Mouse (Mus musculus): ENCODE data around the gene Gpr83.
"Not testable (repeated sequence)": the region's sequence is repeated elsewhere in the genome, so short reads cannot be mapped to it uniquely, and the experiment has no call there.

Gpr83 gene

DNA sequence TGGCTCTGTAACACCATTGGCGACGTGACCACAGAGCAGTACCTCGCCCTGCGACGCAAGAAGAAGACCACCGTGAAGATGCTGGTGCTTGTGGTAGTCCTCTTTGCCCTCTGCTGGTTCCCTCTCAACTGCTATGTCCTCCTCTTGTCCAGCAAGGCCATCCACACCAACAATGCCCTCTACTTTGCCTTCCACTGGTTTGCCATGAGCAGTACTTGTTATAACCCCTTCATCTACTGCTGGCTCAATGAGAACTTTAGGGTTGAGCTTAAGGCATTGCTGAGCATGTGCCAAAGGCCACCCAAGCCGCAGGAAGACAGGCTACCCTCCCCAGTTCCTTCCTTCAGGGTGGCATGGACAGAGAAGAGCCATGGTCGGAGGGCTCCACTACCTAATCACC, 8.3 kb downstream of the Gpr83 start:
- no peak for DNase-seq (ENCODE audit: low spot score in 2 of 2)

DNA sequence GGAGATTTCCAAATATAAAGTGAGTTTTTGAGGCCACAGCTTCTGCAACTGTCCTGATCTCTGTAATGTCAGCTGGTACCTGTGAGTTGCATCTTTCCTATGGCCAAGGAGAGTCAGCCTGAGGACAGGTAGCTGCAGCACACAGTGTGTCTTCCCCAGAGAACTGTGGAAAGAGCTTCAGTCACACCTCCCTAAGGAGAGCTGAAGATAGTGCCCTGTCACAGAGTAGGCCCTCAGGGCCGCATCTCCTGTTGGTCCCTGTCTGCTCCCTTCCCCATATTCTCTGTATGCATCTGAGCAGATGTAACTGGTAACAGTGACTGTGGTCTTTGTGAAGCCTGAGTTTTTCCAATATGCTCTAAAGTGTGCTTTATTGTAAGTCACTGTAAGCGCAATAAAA, 10.4 kb downstream of the Gpr83 start:
- no peak for DNase-seq (ENCODE audit: low spot score in 2 of 2)

DNA sequence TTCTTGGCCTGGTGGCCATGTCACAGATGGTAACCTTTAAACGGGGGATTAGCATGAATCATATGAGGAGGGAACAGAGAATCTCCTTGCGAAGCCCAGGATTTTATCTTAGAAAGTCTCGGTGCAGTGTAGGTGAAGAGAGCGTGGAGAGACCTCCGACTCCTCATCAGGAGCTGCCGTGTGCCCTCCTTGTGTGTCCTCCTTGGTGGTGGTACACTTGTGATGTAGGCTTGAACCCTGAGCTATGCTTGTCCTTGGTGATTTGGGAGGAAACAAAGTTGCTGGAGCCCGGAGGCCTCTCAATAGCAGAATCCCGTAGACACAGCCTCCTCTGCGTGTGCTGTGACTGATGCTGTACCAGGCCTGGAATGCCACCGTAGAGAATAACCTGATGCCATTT, 10.8 kb downstream of the Gpr83 start:
- no peak for DNase-seq (ENCODE audit: low spot score in 2 of 2)

DNA sequence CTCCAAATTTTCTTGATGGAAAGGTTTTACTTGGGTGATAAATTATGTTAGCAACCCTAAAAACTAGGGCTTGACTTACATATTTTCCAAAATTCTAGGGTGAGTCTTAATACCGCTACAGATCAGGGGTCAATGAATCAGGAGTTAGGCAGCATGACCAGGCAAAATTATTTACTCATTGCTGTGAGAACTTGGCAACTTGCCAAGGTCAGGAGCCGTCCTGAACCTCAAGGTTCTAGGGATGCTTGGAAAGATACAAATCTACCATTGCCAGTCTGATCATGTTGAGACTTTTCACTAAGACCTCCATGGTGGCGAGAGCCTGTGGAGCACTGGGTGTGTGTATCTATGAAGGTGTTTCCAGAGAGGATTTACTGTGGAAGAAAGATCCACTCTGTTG, 11.5 kb downstream of the Gpr83 start:
- DNase-seq (ENCODE audit: low spot score in 2 of 2), result no peak

DNA sequence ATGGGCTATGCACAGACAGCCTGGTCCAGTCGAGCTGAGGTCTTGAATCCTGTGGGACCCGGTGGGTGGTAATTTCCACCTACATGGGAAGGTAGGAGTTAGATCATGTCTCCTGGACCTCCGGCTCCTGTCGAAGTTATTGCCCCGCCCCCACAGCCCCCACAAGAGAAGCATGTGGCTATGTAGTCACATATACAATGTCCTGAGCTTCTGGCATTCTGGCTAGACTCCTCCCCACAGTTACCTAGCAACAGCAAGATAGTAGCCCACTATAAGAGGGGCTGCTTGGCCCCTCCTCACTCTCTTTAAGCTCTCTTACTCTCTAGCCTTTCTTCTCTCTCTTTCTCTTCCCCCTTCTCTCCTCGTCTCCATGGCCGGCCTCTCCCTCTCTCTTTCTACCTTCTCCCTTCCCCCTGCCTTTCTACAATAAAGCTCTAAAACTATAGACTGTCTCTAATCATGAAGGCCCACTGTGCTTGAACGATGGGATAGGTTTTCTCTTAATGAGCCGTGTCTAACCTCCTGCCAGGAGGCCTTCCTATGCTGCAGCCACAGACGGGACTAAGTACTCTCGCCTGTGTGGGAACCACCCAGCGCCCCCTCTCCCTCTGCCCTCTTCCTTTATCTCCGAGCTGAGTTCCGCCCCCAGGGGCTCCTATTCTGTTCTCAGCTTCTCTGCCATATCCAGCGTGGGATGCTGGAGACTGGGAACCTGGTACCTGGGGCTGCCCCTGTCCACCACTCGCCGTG, 12.3 kb downstream of the Gpr83 start:
- DNase-seq (ENCODE audit: low spot score in 2 of 2), result no peak

DNA sequence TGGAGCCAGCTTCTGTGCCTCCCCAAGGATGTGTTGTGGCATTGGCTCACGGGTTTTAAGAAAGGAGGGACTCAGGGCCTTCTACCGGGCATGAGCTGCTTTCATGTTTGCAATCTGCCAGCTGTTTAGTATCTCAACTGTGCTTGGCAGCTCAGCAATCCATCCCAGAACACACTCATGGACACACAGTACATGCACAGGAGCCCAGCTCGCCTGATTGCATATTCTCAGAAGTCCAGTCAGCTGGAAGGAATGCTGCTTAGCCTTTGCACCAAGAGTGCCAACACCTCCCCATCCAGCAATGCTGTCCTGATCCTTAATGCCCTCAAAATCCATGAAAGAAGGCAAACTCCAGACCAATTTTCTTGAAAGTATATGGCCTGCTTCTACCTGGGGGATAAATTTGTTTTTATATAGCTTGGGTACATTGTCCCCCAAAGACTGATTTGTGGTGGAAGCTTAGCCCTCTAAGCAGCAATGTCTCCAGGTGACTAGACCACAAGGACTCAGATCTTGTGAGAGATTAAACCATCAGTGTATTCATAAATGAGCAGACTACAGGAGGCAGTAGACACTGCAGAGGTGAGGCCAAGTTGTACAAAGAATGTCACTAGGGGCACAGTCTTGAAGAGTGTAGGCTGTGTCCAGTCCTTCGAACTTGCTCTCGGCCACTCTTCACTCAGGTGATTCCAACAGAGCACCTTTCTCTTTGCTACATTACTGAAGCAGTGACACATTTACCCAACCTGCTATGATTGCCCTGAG, 15.9 kb downstream of the Gpr83 start:
- no peak for DNase-seq (ENCODE audit: low spot score in 2 of 2)

DNA sequence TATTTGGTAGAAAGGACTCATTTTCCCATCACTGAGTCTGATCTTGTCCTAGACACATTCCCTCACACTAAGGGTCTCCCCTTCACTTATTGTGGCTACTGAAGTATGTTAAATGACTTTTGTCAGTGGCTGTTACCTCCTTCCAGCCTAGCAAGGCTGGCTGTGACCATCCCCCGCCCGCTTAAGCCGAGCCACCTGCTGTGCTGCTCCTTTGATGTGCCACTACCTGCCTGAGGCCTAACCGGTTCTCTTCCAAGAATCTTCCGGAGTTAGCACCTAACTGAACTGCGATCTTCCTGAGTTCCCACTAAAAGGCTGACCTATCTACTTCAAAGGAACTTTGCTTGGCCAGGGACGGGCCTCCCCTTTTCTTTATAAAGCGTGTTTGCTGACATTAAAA, 16.6 kb downstream of the Gpr83 start:
- DNase-seq (ENCODE audit: low spot score in 2 of 2), result not testable (repeated sequence)

DNA sequence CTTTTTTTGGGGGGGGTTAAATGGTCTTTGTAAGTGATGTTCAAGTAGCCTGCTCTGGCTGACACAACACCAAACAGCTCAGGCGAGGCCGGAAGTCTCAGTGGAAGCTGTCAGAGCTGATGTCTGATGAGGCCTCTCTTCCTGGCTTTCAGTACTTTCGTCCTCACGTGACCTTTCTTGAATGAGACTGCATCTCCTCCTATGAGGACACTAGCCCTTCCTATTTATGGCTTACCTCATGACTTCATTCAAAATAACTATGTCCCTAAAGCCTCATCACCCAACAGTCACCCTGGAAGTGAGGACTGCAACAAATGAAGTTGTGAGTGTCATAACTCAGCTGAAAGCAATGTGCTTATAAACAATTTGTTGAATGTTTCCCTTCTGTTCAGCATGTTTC, 24.6 kb downstream of the Gpr83 start:
- no peak for DNase-seq (ENCODE audit: low spot score in 2 of 2)

DNA sequence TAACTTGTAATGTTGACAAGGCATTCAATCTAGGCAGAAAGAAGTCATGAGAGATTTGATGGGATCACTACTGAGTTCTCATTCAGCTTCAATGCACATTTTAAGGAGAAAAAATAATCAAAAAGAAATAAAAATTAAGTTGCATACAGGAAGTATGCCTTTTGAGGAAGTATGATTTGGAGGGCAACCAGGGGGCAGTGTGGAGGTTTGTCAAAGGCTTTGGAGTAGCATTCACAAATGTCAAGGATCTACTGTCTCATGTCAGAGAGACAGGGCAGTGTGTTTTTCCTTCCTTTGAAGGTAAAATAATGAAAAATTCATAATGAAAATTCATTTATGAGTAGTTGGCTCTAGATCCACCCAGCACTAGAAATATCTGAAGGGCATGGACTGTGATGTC, 25.1 kb downstream of the Gpr83 start:
- DNase-seq (ENCODE audit: low spot score in 2 of 2), result no peak

DNA sequence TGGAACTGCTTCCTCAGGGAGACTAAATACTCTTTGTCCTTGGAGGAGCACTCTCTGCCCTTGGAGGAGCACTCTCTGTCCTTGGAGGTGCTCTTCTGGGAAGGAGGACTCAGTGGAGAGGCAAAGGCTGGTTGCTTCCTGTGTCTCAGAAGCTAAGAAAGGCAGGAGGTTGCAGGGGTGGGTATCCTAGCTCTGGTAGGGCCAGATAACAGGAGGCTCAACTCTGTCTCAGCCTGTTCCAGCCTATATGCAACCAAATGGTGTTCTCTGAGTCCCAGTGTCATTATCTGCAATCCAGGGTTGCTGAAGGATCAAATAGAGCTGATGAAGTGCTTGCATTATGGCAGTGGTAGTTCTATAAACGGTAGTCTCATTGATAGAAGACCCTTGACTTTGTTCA, 25.9 kb downstream of the Gpr83 start:
- DNase-seq (ENCODE audit: low spot score in 2 of 2), result no peak

DNA sequence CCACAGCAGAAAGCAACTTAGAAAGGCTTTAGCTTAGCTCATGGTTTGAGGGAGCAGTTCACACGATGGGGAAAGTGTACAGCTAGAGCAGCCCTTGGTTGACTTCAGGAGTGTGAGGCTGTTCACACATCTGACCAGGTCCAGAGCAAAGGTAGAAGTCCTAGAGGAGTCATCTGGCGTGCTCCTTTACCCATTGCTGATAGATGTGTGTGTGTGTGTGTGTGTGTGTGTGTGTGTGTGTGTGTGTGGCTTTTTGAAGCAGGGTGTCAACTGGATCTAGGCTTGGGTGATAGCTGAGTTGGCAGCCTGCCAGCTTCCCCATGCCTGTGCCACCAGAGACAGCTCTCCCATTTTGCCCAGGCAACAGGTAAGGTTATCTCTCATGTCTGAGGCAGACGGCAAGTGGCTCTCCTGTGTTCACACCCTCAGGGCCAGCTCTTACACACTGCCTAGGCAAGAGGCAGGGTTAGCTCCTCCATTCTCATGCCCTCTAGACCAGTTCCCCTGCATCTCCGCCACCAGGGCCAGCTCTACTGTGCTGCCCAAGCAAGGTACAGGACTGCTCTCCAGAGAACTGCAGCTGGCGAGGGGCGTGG, 27.9 kb downstream of the Gpr83 start:
- no peak for DNase-seq (ENCODE audit: low spot score in 2 of 2)

DNA sequence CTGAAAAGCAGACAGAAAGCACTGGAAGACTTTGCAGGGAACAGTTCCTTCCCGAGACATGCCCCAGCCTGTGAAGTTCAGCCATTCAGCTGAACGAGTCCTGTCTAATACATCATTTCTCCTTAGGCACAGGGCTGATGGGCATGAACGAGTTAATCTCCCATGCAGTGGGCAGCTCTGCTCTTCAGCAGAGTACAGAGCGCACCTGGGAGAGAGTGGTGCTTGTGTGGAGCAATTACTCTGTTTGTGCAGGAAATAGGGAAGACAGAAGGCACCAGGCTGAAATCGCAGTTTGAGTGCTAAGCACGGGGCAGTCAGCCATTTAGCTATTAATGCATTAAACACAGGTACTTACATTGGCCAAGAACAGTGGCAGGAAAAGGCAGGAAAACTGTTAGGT, 28.7 kb downstream of the Gpr83 start:
- DNase-seq (ENCODE audit: low spot score in 2 of 2), result no peak

DNA sequence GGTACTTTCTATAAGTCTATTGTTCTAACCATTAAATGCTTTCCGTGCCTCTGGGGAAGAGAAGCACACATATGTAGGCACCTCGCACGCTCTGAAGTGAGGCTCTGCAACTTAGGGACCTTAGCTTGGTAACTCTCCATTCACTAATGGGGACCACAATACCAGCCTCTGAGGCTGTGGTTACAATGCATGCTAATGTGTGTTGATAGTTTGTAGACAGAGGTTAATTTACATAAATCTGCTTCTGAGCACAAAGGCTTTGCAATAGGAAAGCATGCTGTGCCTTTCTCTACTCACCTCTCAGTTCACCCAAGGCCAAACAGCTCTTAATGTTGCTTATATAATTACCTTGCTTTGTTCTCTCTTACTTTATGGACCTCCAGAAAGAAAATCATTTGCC, 30.7 kb downstream of the Gpr83 start:
- no peak for DNase-seq (ENCODE audit: low spot score in 2 of 2)

DNA sequence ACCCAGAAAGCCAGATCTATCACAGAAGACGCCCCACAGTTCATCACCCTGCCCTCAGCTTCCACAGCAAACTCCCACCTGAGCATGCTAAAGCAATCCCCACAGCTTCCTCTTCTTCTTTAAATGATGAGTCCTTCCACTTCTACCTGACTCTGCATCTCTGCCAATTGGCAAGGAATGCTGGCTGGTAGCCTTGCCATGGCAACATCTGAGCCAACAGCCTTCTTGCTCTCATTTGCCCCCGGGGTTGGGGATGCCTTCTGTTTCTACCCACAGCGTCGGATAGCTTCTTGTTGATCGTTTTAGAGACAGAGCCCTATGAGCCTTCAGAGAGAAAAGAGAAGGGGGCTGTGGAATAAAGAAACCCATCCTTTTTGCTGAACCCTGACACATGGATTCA, 31.9 kb downstream of the Gpr83 start:
- no peak for DNase-seq (ENCODE audit: low spot score in 2 of 2)

DNA sequence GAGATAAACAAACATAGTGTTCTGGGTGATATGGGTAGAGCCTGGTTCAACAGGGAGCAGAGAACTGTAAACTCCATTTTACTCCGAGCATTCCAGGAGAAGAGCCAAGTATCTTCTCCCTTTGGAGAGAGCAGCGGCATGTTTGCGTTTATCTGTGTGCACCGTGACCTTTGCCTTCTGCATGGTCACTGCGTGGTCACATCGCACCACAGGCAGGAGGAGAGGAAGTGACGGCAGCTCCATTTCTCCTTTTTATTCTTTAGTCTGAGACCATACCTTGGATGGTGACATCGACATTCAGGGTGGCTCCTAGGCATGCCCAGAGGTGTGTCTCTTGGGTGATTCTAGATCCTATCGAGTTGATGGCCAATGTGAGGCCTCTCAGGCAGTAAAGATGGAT, 33.4 kb downstream of the Gpr83 start:
- no peak for DNase-seq (ENCODE audit: low spot score in 2 of 2)

DNA sequence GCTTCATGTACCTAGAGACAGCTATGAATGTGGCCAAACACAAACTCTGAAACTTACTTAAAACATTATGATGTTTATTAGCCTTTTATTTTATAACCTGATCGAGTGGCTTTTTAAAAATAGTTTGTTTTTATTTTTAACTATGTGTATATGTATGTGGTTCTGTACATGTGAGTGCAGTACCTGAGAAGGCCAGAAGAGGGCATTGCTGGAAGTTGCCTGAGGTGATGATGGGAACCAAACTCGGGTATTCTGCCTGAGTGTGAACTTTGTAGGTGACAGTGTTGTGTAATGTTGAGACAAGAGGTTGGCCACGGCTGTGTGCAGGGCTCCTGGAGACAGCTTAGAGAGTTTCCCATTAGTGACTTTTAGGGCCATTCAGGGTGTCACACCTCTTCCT, 34.6 kb downstream of the Gpr83 start:
- DNase-seq (ENCODE audit: low spot score in 2 of 2), result no peak

DNA sequence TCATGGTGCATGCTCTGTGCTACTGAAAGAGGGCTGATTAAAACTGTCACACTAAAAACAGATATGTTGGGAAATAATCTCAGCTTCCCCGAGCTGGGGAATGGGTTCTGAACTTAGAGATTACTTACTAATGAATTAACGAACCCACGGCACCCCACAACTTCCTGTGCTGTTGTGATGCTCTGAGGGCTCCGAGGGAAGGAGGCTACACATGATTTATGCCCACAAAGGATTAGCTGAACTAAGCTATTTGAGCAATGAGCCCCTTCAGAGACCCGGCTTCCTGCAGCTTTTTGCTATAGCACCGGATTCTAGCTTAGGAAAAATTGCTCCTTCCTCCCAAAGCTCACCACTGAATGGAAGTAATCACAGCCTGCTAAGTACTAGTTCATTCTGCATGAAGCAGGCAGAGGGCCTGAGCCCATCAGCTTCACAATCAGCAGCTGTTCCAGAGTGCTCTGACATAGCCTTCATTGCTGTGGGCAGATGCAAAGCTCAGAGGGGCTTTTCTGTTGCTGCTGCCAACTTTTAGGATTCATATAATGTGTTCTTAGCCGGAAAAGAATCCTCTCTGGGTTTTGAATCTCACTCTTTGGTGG, 35.3 kb downstream of the Gpr83 start:
- no peak for DNase-seq (ENCODE audit: low spot score in 2 of 2)

DNA sequence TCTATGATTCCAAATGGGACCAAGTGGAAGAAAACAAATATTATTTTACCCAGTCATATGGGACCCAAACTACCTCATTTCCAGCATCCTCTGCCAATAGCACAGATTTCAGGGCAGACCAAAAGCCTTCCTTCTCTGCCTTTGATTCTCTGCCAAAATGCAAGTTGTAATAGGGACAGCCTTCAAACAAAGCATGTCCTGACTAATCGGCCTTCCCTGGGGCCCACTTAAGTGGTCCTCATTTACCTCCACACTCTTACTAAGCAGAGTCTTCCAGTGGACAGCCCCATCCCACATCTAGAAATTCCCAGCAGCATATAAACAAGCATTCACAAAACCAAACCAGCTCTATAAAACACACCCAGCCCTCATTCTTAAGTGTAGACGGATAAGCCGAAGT, 37.1 kb downstream of the Gpr83 start:
- DNase-seq (ENCODE audit: low spot score in 2 of 2), result no peak

DNA sequence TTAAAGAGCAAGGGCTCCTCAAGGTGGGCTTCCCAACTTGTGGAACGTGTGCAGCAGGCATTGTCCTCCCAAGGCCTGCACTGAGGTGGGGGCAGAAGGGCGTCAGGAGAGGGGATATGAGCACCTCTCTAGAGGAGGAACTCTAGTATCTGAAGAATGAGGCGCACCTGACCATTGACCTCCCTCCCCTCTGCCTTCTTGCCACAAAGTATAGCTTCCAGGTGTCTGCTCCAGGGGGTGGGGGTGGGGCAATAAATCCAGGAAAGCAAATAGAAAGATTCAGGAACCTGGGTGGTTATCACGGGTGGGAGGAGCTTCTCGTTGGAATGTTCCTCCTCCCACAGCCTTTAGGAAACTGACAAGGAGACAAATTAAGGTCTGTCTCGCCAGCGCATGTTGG, 41.7 kb downstream of the Gpr83 start:
- no peak for DNase-seq (ENCODE audit: low spot score in 2 of 2)

DNA sequence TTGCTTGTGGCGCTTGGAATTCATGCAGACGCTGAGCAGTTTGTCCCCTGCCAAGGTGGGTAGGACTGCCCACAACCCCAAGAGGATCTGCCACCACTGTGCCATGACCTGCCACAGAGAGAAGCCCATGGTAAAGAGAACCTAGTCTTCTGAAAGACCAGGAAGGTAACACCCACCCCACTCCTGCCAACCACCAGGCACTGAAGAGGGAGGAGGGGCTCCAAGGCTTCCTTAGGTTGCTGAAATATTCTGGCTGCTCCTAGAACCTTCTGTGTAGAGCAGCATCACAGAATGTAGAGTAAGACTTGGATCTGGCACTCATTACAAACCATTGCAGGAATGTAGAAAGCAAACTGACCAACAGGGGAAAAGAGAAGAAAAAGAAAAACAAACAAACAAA, 42.4 kb downstream of the Gpr83 start:
- no peak for DNase-seq (ENCODE audit: low spot score in 2 of 2)

DNA sequence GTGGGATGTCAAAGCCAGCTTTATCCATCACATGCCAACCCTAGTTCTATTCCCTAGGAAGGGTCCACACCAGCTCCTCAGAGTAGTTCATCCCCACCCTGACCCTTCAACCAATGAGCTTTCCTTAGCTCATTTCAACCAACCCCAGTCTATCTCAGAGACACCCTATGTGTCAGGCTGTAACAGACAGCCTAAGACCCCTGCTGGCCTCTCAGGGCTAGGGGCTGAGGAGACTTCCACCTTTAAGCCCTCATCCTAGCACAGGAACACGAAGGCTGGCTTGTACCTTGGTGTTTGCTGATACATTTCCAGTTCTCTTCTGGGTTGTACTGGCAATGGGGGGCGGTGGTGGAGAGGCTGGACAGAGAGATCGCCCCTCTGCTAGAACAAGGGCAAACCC, 43.0 kb downstream of the Gpr83 start:
- DNase-seq (ENCODE audit: low spot score in 2 of 2), result no peak

DNA sequence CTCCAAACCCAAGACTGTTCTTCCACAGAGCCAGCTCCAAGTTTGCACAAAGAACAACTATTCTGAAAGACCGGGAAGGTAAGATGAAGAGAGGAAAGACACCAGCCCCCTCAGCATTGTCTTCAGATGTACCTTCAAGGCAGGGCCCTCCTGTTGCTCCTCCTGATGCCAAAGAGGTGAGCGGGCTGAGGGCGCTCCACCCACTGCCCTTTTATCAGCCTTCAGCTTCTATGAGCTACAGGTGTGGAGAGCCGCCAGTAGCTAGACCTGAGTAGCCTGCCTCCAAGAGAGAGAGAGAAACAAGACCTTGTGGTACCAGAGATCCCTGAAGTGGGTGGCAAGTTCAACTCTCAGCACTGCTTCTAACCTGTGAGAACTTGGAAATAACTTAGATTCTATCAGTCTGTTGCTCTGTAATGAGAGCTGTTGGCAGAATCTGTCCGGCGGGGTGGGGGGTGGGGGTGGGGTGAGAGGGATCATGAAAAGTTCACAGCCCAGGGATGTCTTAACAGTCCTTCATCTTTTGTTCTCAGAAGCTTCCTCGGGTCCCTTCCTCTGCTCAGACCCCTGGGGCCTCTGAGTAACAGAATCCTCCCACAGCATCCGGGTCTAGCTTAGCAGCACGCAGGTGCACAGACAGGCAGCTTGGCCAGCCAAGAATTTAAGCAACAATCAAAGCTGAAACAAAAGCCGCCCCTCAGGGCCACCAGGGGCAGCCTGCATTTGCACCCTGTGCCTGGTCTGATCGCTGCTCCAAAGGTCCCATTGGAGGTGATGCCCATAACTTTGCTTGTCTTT, 43.8 kb downstream of the Gpr83 start, which contains the start of gene Izumo1r:
Izumo1r (minus strand) TSS at position 369 of the 798 bp plus-strand sequence.
- no peak for DNase-seq (ENCODE audit: low spot score in 2 of 2)
